Mouse (Mus musculus) small intestine, adult 2 months (tissue): Measurements from ENCODE around the gene Lpar2.

ENCODE experiments used
- CTCF ChIP-seq: fragments of 200-500 bp; IDR thresholded peaks from 2 replicates; pipeline ENCODE4 v1.5.1; 2012; ENCODE audit warnings: low read depth, mild to moderate bottlenecking, control low read depth, inconsistent platforms, low read length, moderate library complexity, mixed read lengths; ENCODE audit not compliant: insufficient replicate concordance, insufficient read length; ENCODE audit errors: extremely low read depth
- POLR2A ChIP-seq: fragments of 200-500 bp; IDR thresholded peaks from 2 replicates; pipeline ENCODE4 v1.6.1; 2012; ENCODE audit warnings: low read depth, mild to moderate bottlenecking, control low read depth, inconsistent platforms, low read length, moderate library complexity

DNA sequence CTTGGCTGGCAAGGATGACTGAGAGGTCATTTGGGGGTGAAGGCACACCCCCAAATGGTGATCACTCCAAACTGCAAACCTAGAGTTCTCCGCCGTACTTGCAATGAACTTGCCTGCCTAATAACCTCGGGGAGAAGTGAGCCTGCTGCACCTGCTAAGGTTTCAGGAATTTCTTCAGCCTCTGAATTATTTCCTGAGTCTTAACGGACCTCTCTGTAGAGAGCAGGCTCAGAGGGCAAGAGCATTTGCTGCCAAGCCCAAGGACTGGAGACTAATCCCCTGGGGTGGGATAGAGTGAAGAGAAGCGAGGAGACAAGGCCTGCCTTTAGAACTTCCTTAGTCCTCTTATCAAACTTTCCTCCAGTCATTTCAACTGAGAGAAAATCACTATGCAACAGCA, 32.5 kb upstream of the Lpar2 start:
- TF ChIP-seq CTCF (no peak), POLR2A (no peak)
